Mouse (Mus musculus) kidney, postnatal 0 days (tissue): ENCODE results near the gene 4921509C19Rik. TPM values are rescaled to one million over a fixed set of nuclear protein-coding genes. Genes with fewer than 3 reads are reported as not detected.
"Not testable (repeated sequence)": the region's sequence is repeated elsewhere in the genome, so short reads cannot be mapped to it uniquely, and the experiment has no call there.

Experiments
- ATAC-seq: fragments of 200-750 bp; cut with Nextera tagmentation; replicated peaks from 2 replicates; pipeline ENCODE4 v1.8.0; 2017; ENCODE audit warnings: low read depth, moderate number of reproducible peaks, moderate TSS enrichment, moderate library complexity; ENCODE audit not compliant: low FRiP score
- DNase-seq: peaks from one replicate; pipeline ENCODE4 v3.0.0-alpha.2; 2016; ENCODE audit warnings: low spot score
- H3K27ac ChIP-seq: fragments of 300-500 bp; sonication (generic); 2 replicates; pipeline ENCODE4 v1.5.1; 2014; ENCODE audit warnings: mild to moderate bottlenecking
- H3K27me3 ChIP-seq: fragments of 300-500 bp; sonication (generic); 2 replicates; pipeline ENCODE4 v1.6.1; 2014; ENCODE audit warnings: low read length, mixed read lengths; ENCODE audit not compliant: insufficient read depth
- H3K36me3 ChIP-seq: fragments of 300-500 bp; sonication (generic); 2 replicates; pipeline ENCODE4 v1.6.1; 2014; ENCODE audit warnings: low read length, mixed read lengths; ENCODE audit not compliant: insufficient read depth
- H3K4me1 ChIP-seq: fragments of 300-500 bp; sonication (generic); replicated peaks from 2 replicates; pipeline ENCODE4 v1.6.1; 2014; ENCODE audit warnings: antibody characterized with exemption, low read length, mixed read lengths; ENCODE audit not compliant: insufficient read depth
- H3K4me2 ChIP-seq: fragments of 300-500 bp; sonication (generic); 2 replicates; pipeline ENCODE4 v1.6.1; 2014; ENCODE audit warnings: mild to moderate bottlenecking, low read length, moderate library complexity, mixed read lengths
- H3K4me3 ChIP-seq: fragments of 300-500 bp; sonication (generic); replicated peaks from 2 replicates; pipeline ENCODE4 v1.5.1; 2014; ENCODE audit warnings: low read depth, low read length
- H3K9ac ChIP-seq: fragments of 300-500 bp; sonication (generic); 2 replicates; pipeline ENCODE4 v1.6.1; 2014; ENCODE audit warnings: low read depth, low read length
- H3K9me3 ChIP-seq: fragments of 300-500 bp; sonication (generic); replicated peaks from 2 replicates; pipeline ENCODE4 v1.6.1; 2016; ENCODE audit warnings: low read length, inconsistent platforms, mixed read lengths
- CTCF ChIP-seq: IDR thresholded peaks from 2 replicates; pipeline ENCODE4 v1.5.1; 2016; ENCODE audit warnings: antibody characterized with exemption, low read depth, mild to moderate bottlenecking, moderate library complexity
- WGBS: fragments of 180-500 bp; shearing (Covaris S2); extraction: QIAGEN DNeasy Blood & Tissue Kit; methylation state at CpG from one replicate; pipeline ENCODE4 v1.1.7; 2014; 5-methylcytosine and 5-hydroxymethylcytosine counted together
- polyA plus RNA-seq: library from polyadenylated mRNA; unstranded; fragments of >200 nt; fragmentation: Nextera tagmentation; extraction: Ambion mirVana; gene quantifications from 2 replicates; pipeline ENCODE4 v1.2.1, GENCODE M21; 2015

4921509C19Rik gene
- polyA plus RNA-seq, 1 experiment from 2014 or later, result not detected

DNA sequence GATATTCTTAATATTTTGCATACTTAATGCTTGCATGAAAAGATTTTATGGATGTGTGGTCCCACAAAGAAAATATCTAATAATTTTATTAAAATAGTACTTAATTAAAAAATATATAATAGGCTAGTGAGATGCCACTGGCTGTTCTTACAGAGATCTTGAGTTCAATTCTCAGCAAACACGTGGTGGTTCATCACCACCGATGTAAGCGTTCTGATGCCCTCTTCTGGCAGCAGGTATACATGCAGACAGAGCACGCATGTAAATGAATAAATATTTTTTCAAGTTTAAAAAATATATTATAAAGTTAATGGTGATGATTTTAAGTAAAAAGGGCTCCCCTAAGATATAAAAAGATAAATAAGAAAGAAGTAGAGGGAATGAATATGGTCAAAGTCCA is 41.8 kb downstream of the 4921509C19Rik start:
- not testable (repeated sequence) for ATAC-seq, H3K36me3 ChIP-seq, H3K27me3 ChIP-seq, H3K4me3 ChIP-seq, H3K4me2 ChIP-seq, H3K4me1 ChIP-seq, H3K9me3 ChIP-seq, H3K27ac ChIP-seq, H3K9ac ChIP-seq
- TF ChIP-seq CTCF, result peak; percentile 25; the same call in 1 of the 2 replicates
- WGBS, result 46% methylated on average over 4 of the region's 4 CpGs
- DNase-seq, result peak; percentile 0

Other genes starting within 250 kb of the 4921509C19Rik start
- gene Nsfl1c, start 18.0 kb upstream of the 4921509C19Rik start, polyA plus RNA-seq, result 179 and 190 TPM in 2 replicates
- 534 and 595 TPM in 2 replicates for gene Fkbp1a, start 66.3 kb upstream of the 4921509C19Rik start, polyA plus RNA-seq
- gene Sdcbp2, start 96.5 kb upstream of the 4921509C19Rik start, polyA plus RNA-seq, result 1.9 and 2.0 TPM in 2 replicates
- 0.11 and 0.22 TPM in 2 replicates for gene Snph, start 156.4 kb upstream of the 4921509C19Rik start, polyA plus RNA-seq
- gene Rad21l, start 192.4 kb upstream of the 4921509C19Rik start, polyA plus RNA-seq, result not detected in 2 replicates
- gene Tmem74b, start 225.9 kb upstream of the 4921509C19Rik start, polyA plus RNA-seq, result 0.38 and 0.40 TPM in 2 replicates